Mouse (Mus musculus) heart, embryonic 10.5 days (tissue): Measurements from ENCODE around the gene Cntrl. TPM values are rescaled to one million over a fixed set of nuclear protein-coding genes. Genes with fewer than 3 reads are reported as not detected.

ENCODE experiments used
- DNase-seq: peaks from one replicate; pipeline ENCODE4 v3.0.0-alpha.2; 2017; ENCODE audit warnings: low spot score
- H3K27ac ChIP-seq: fragments of 300-500 bp; sonication (generic); 2 replicates; pipeline ENCODE4 v1.5.1; 2016; ENCODE audit warnings: mild to moderate bottlenecking
- H3K27me3 ChIP-seq: fragments of 300-500 bp; sonication (generic); 2 replicates; pipeline ENCODE4 v1.6.1; 2016; ENCODE audit warnings: mild to moderate bottlenecking; ENCODE audit not compliant: poor library complexity, insufficient read depth, severe bottlenecking
- H3K36me3 ChIP-seq: fragments of 300-500 bp; sonication (generic); 2 replicates; pipeline ENCODE4 v1.6.1; 2016; ENCODE audit warnings: mild to moderate bottlenecking, moderate library complexity
- H3K4me1 ChIP-seq: fragments of 300-500 bp; sonication (generic); 2 replicates; pipeline ENCODE4 v1.6.1; 2016; ENCODE audit warnings: mild to moderate bottlenecking
- H3K4me3 ChIP-seq: fragments of 300-500 bp; sonication (generic); 2 replicates; pipeline ENCODE4 v1.5.1; 2016; ENCODE audit warnings: mild to moderate bottlenecking, moderate library complexity
- H3K9me3 ChIP-seq: fragments of 300-500 bp; sonication (generic); 2 replicates; pipeline ENCODE4 v1.6.1; 2016; ENCODE audit warnings: mild to moderate bottlenecking, moderate library complexity
- WGBS: fragments of 180-500 bp; shearing (Covaris S2); methylation state at CpG from one replicate; pipeline ENCODE4 v1.1.7; 2016; 5-methylcytosine and 5-hydroxymethylcytosine counted together
- polyA plus RNA-seq: library from polyadenylated mRNA; unstranded; fragments of >200 nt; fragmentation: Nextera tagmentation; extraction: Ambion mirVana; gene quantifications from 2 replicates; pipeline ENCODE4 v1.2.1, GENCODE M21; 2016

The Cntrl gene
- polyA plus RNA-seq, 1 experiment from 2014 or later: 19.0 TPM

DNA sequence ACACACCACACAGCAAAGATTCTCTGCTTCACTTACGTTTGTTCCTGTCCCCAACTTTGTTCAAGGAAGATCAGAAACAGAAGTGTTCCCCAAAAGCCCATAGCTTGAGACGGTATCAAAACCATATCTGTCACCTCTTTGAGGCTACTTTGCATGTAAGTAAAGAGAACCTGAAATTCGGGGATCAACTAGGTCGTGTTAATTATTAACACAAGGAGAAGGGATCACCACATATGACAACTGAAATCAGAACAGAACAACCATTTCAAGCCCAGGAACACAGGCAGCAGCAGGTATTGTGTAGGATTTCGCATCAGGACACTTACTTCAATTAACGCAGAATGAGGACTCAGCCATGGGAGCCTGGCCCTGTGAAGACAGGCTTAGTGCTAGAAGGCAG, 8.8 kb upstream of the Cntrl start:
- Histone ChIP-seq H3K4me3 (no peak overlapping the region), H3K27me3 (no peaks in the 10 kb centered on the region), H3K4me1 (peaks cover 16% of the 10 kb centered on the region), H3K27ac (peak overlapping the region; percentile 67), H3K9me3 (no peaks in the 10 kb centered on the region), H3K36me3 (no peaks in the 10 kb centered on the region)
- 75% methylated on average over 6 of the region's 6 CpGs for WGBS
- DNase-seq: no peak

DNA sequence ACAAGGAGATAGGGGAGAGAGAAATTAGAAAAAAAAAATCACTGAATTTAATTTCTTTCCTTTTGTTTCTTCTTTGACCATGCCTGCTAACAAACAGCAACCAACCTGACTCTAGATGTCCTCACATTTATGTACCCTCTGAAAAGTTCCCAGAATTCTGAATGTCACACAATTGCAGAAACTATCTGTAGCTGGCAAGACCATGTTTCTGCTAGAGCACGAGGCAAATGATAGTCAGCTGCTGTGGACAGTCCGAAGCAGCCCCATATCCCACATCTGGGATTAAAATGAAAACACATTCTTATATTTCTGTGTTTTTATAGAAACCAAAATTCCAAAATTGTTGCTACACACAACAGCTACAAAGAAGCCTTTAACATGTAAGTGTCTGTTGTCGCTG, 7.8 kb upstream of the Cntrl start, which contains the start of gene AI182371:
Gene AI182371, minus strand, starts transcription at position 101 of the 400 bp plus-strand sequence.
- Histone ChIP-seq H3K36me3 (no peaks in the 10 kb centered on the region), H3K27me3 (no peaks in the 10 kb centered on the region), H3K9me3 (no peaks in the 10 kb centered on the region), H3K4me1 (peaks cover 16% of the 10 kb centered on the region), H3K4me3 (no peak within 1 kb of the TSS), H3K27ac (peak within 1 kb of the TSS; percentile 67)
- DNase-seq: no peak
- 91% methylated on average over 3 of the region's 3 CpGs for WGBS

DNA sequence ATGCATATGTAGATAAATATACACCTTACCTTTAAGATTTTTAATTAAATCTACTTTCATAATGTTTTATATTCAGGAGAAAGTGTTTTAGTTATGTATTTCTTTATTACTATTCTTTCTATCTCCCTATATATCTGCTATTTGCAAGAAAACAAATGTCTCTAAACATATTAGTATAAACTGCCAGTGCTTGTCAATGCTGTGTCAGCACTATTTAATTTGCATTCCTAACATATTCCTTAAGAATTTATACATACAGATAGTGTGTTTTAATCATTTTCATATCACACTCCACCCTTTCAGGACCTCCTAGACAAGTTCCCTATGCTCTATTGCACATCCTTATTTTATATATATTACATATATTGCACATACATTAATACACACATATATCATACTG, 6.5 kb upstream of the Cntrl start:
- no peak overlapping the region for H3K27ac ChIP-seq
- H3K9me3 ChIP-seq: no peaks in the 10 kb centered on the region
- no peaks in the 10 kb centered on the region for H3K36me3 ChIP-seq
- H3K4me3 ChIP-seq: no peak overlapping the region
- DNase-seq: no peak
- H3K27me3 ChIP-seq: no peaks in the 10 kb centered on the region
- H3K4me1 ChIP-seq: peaks cover 16% of the 10 kb centered on the region

DNA sequence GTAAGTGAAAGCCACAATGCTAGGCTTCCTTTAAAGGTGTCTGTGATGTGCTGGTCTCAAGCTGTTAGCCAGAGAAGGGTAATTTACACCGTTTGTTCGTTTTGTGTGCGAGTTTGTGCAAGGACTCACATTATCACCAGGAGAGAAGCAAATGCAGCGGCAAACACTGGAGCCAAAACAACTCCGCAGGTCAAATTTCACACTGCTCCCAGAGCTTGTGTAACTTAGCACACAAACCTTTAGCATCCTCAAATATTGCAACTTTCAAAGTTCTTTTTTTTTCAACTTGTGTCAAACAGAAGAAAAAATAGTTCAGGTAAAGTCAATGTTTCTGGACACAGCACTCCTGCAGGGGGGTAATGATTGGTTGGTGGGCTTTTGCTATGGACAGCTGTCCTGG, 5.7 kb upstream of the Cntrl start:
- H3K4me3 ChIP-seq: no peak overlapping the region
- 59% methylated on average over 5 of the region's 5 CpGs for WGBS
- no peak for DNase-seq
- no peak overlapping the region for H3K27ac ChIP-seq
- no peaks in the 10 kb centered on the region for H3K27me3 ChIP-seq
- no peaks in the 10 kb centered on the region for H3K36me3 ChIP-seq
- H3K9me3 ChIP-seq: no peaks in the 10 kb centered on the region
- H3K4me1 ChIP-seq: peaks cover 16% of the 10 kb centered on the region

DNA sequence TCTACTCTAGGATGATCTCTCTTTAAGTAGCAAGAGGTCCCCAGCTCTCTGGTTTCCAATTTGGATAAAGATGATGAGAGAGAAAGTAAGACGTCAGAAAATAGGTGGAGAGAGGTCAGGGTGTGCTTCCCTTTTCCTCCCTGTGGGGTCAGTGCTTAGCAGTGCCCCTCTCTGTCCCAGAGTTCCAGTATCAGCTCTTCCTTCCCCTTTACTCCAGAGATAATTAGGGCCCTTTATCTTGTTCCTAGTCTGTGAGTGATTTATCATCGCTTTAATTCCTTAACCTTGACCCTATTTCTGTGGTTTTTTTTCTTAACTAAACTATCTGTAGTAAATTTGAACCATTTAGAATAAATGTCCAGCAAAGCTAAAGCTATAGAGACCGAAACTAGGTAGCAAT, 4.4 kb upstream of the Cntrl start:
- WGBS: 45% methylated on average over 3 of the region's 3 CpGs
- H3K27me3 ChIP-seq: no peaks in the 10 kb centered on the region
- peaks cover 19% of the 10 kb centered on the region for H3K4me1 ChIP-seq
- no peak overlapping the region for H3K4me3 ChIP-seq
- no peak for DNase-seq
- H3K27ac ChIP-seq: no peak overlapping the region
- H3K9me3 ChIP-seq: no peaks in the 10 kb centered on the region
- H3K36me3 ChIP-seq: no peaks in the 10 kb centered on the region

DNA sequence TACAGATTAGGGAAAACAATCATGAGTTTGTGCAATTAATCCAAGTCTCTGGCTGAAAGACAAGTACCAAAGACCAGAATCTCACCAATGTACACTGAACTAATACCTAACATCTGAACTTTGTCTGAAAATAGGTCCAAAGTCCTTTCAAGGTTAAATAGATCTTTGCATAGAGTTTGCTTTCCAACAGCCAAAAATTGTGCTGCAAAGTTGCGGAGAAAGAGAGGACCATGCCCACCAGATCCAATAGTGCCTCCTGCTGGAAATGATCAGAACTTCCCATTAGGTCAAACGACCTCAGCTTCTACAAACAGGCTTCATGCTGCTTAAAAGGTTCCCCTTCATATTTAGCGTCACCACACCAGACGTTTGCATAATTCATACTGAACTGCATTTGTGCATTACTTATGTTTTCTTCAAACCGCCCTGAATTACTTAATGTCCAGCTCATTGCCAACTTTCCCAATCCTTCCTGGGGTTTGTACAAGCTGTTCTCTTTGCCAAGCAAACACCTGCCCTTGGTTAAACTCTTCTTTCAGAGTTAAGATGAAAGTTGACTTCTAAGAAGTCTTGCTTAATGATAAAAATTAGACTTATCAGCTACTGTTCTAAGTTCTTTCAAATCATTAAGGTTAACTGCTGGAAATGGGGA, 1.2 kb upstream of the Cntrl start:
- no peak overlapping the region for H3K4me3 ChIP-seq
- WGBS: 47% methylated on average over 5 of the region's 5 CpGs
- no peaks in the 10 kb centered on the region for H3K36me3 ChIP-seq
- DNase-seq: no peak
- peaks cover 17% of the 10 kb centered on the region for H3K4me1 ChIP-seq
- H3K27ac ChIP-seq: no peak overlapping the region
- no peaks in the 10 kb centered on the region for H3K9me3 ChIP-seq
- no peaks in the 10 kb centered on the region for H3K27me3 ChIP-seq

DNA sequence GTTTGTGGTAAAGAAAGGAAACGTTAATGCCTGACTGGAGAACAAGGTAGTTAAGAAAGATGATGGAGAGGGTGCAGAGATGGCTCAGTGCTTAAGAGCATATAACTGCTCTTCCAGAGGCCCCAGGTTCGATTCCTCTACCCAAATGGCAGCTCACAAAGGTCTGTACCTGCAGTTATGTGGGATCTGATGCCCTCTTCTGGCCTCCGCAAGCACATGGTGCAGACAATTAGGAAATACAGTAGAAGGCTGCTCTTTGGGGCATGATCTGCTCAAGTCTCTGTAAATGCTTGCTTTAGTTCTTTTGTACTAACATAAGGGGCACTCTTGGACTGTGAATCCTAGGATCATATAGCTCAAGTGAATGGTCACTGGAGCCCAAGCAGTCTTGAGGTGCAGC, 580 bp upstream of the Cntrl start:
- H3K4me1 ChIP-seq: peaks cover 12% of the 10 kb centered on the region
- H3K27ac ChIP-seq: peak overlapping the region; percentile 94
- peaks cover 4% of the 10 kb centered on the region for H3K36me3 ChIP-seq
- H3K9me3 ChIP-seq: no peaks in the 10 kb centered on the region
- no peak for DNase-seq
- peak overlapping the region; percentile 89 for H3K4me3 ChIP-seq
- 28% methylated on average over 3 of the region's 3 CpGs for WGBS
- H3K27me3 ChIP-seq: no peaks in the 10 kb centered on the region

DNA sequence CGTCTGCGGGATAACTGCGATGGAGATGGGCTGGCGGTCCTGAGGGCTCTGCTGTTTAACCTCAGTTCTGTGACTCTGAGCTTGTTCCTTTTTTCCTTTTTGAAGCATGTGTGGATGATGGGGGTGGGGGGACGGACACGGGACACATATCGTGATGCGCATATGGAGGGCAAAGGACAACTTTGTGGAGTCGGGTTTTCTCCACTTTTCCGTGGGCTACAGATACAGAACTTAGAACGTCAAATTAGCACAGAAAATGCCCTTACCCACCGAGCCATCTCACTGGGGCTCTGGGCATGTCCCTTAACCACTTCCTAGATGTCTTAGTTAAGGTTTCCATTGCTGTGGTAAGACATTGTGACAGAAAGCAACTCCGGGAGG, 622 bp downstream of the Cntrl start:
- H3K27me3 ChIP-seq: no peaks in the 10 kb centered on the region
- 3% methylated on average over 13 of the region's 13 CpGs for WGBS

DNA sequence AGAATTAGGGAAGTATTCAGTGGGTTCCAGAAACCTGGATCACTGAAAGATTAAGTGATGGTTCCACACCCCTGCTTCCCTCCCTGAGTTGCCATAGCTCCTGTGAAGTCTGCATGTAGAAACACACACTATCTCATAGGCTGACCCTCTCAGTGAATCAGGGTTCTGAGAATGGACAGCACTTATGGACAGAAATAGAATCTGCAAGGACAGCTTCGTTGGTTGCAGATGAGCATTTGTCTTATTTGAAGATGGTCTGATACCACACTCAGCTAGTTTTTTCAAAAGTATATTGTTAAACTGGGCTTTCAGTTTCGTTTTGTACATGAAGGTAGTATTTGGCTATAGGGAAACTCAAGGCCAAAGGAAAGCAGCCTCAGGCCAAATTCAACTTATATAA, 1.2 kb downstream of the Cntrl start:
- Histone ChIP-seq H3K4me1 (peaks cover 12% of the 10 kb centered on the region), H3K36me3 (peaks cover 4% of the 10 kb centered on the region), H3K27ac (no peak overlapping the region), H3K4me3 (peak overlapping the region; percentile 89; the same call in 1 of the 2 replicates), H3K9me3 (no peaks in the 10 kb centered on the region), H3K27me3 (no peaks in the 10 kb centered on the region)
- no peak for DNase-seq
- 52% methylated on average over 2 of the region's 2 CpGs for WGBS

More for the DNA sequence above, 622 bp downstream of the Cntrl start:
- H3K9me3 ChIP-seq: no peaks in the 10 kb centered on the region
- peaks cover 12% of the 10 kb centered on the region for H3K4me1 ChIP-seq
- peak overlapping the region; percentile 94 for H3K27ac ChIP-seq
- no peak for DNase-seq
- H3K36me3 ChIP-seq: peaks cover 4% of the 10 kb centered on the region
- H3K4me3 ChIP-seq: peak overlapping the region; percentile 89

DNA sequence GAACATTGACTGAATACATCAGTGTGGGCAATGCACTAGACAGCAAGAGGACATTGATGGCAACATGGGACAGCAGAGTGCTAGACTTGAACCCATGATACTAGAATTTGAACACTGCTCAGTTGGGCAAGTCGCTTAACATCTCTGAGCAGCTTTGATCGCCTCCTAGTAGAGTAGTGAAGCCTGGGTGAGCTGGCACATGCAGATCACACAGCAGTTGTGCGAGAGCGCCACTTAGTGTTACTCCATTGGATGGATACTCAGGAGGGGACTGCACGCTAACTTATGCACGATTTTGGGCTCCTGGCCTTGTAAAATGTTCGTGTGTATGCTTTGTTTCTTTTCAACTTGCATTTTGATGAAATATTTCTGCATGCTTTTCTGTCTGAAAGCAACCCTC, 15.4 kb downstream of the Cntrl start:
- Histone ChIP-seq H3K4me3 (no peak overlapping the region), H3K27me3 (no peaks in the 10 kb centered on the region), H3K27ac (no peak overlapping the region), H3K36me3 (peaks cover 17% of the 10 kb centered on the region; the same call in 1 of the 2 replicates), H3K4me1 (no peaks in the 10 kb centered on the region; the same call in 1 of the 2 replicates), H3K9me3 (no peaks in the 10 kb centered on the region)
- no peak for DNase-seq
- 75% methylated on average over 7 of the region's 7 CpGs for WGBS

DNA sequence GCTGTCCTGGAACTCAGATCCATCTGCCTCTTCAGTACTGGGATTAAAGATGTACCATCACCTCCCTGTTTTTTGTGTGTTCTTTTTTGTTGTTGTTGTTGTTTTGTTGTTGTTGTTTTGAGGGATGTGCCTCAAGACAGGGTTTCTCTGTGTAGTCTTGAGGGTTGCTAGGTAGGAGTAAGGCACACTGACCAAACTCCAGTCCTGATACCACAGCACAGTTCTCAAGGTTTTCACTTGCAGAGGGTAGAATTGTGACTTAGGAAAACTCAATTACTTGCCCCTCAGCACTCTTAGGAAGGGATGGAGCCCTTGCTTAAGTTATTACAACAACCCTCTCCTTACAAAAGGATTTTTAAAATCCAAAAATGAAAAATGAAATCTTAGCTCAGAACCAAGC, 22.2 kb downstream of the Cntrl start:
- H3K36me3 ChIP-seq: peaks cover 30% of the 10 kb centered on the region
- peaks cover 4% of the 10 kb centered on the region for H3K4me1 ChIP-seq
- H3K27me3 ChIP-seq: no peaks in the 10 kb centered on the region
- peak overlapping the region; percentile 89 for H3K27ac ChIP-seq
- no peaks in the 10 kb centered on the region for H3K9me3 ChIP-seq
- no peak for DNase-seq
- H3K4me3 ChIP-seq: peak overlapping the region; percentile 67

DNA sequence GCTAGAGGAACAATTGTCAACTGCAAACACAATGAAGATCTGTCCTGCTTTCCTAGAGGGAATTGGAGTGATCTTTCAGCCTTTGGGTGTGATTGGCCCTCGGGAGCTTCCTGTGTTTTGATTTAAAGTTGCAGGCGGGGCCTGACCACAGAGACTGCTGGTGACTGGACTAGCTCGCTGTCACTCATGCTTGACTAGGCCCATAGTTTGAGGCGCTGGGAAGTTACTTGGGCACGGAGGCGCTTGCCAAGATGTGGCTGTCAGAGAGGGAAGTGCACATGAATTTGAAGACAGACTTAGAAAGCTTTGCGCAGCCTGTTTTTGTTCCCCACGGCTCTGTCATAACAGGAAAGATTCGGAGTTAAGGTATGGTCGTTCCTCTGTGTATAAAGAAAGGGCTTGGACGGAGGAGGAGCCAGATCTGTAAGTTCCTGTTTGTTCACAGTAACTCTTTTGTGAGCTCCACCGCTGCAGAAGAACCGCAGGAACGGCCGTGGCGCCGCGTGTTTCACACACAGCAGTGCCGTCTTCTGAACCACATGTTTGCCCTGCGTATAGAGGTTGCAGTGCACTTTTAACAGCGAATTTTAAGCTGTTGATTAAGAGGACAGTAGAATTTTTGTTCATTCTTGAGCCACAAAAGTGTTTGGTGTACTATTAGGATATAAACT, 22.8 kb downstream of the Cntrl start:
- under 1% methylated on average over 21 of the region's 21 CpGs for WGBS
- H3K36me3 ChIP-seq: peaks cover 32% of the 10 kb centered on the region
- no peaks in the 10 kb centered on the region for H3K27me3 ChIP-seq
- DNase-seq: peak; percentile 97
- H3K27ac ChIP-seq: peak overlapping the region; percentile 89
- H3K9me3 ChIP-seq: no peaks in the 10 kb centered on the region
- peak overlapping the region; percentile 67 for H3K4me3 ChIP-seq
- peaks cover 4% of the 10 kb centered on the region for H3K4me1 ChIP-seq

DNA sequence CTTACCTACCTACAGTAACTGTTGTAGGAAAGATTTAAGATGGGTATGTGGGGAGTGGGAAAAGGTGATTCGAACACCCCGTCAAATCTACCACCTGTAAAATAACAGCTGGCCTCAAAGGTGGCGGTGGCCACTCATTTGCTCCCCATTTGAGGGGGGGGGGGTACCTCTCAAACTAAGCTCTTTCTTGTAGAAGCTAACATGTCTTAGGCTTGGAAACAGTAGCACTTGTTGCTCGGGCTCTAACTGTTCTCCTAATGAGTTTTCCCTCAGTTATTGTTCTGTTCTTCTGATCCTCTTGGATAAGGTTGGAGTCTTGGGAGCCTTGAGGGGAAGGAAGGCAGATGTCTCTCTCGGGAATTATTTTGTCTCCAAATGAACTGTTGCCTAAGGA, 23.4 kb downstream of the Cntrl start:
- H3K4me3 ChIP-seq: peak overlapping the region; percentile 67
- peak overlapping the region; percentile 89 for H3K27ac ChIP-seq
- peaks cover 34% of the 10 kb centered on the region for H3K36me3 ChIP-seq
- H3K9me3 ChIP-seq: no peaks in the 10 kb centered on the region
- no peak for DNase-seq
- 22% methylated on average over 5 of the region's 5 CpGs for WGBS
- no peaks in the 10 kb centered on the region for H3K27me3 ChIP-seq
- H3K4me1 ChIP-seq: peaks cover 4% of the 10 kb centered on the region
